16 mouse cellular contexts compared by ENCODE assay signal in genomic region chr12:55983565-55984351, GRCm38 (mm10).
DNase-seq lines count a peak whose midpoint lies in the region; ATAC-seq and TF ChIP-seq lines count a peak whose summit lies in the region.
"Had no signal": no experiment of that assay in that cellular context is flagged by ENCODE, and none has a peak within 500 bp of the region (broad histone marks: within the 10 kb centered on the region; RNA-seq: fewer than 3 reads in every experiment).

No protein-coding gene starts in this region.

- H3K27ac ChIP-seq in forebrain, embryonic 13.5 days: peak overlapping the region; percentile 57; the same call in 1 of the 2 replicates
- no peak overlapping the region for H3K27ac ChIP-seq in hindbrain, postnatal 0 days
- H3K27ac ChIP-seq in neural tube, embryonic 14.5 days (ENCODE audit: low read depth, low read length): no peak overlapping the region

- 8% methylated on average over 11 of the region's 11 CpGs for WGBS in forebrain, embryonic 13.5 days
- WGBS in hindbrain, postnatal 0 days: 9% methylated on average over 11 of the region's 11 CpGs
- WGBS in neural tube, embryonic 14.5 days: 22% methylated on average over 11 of the region's 11 CpGs

- H3K4me3 ChIP-seq in forebrain, embryonic 13.5 days: 0 out of 2 replicates have a peak overlapping the region, but pooled peaks have one; percentile 3
- H3K4me3 ChIP-seq in hindbrain, postnatal 0 days (ENCODE audit: low read length): no peak overlapping the region
- H3K4me3 ChIP-seq in neural tube, embryonic 14.5 days (ENCODE audit: low read depth, low read length): no peak overlapping the region
- H3K4me3 ChIP-seq: erythroblast, embryonic 14.5 days; megakaryocyte, embryonic 14.5 days had no signal

- TF ChIP-seq CTCF in hindbrain, postnatal 0 days (IDR thresholded peaks at IDR 0.05; ENCODE audit: low read depth): no peak

- H3K27me3 ChIP-seq in forebrain, embryonic 13.5 days: peaks cover 46% of the 10 kb centered on the region
- H3K27me3 ChIP-seq in hindbrain, postnatal 0 days (ENCODE audit: insufficient read depth, low read length): no peaks in the 10 kb centered on the region
- no peaks in the 10 kb centered on the region for H3K27me3 ChIP-seq in neural tube, embryonic 14.5 days (ENCODE audit: control insufficient read depth, insufficient read depth, low read length)
- H3K27me3 ChIP-seq: megakaryocyte, embryonic 14.5 days had no signal

- DNase-seq in frontal cortex, postnatal 36 days (ENCODE audit: low spot score in 2 of 2): peak; percentile 4 to 7
- no peak for DNase-seq in frontal cortex, adult 2 months (ENCODE audit: extremely low spot score in 1 of 2, low spot score in 1 of 2)
- DNase-seq in hindbrain, postnatal 0 days (ENCODE audit: low spot score): peak; percentile 41
- DNase-seq in natural killer cell, adult 2 months (ENCODE audit: low spot score in 2 of 2): no peak
- DNase-seq in ovary, postnatal 36 days (ENCODE audit: low spot score): no peak
- no peak for DNase-seq in heart, adult 18-20 months
- DNase-seq: B cell, adult 2 months; heart, postnatal 14 days; kidney, adult 8-10 months; lung, adult 2 months; thymus, postnatal 4 days had no signal

- peaks cover 16% of the 10 kb centered on the region for H3K4me1 ChIP-seq in forebrain, embryonic 13.5 days
- H3K4me1 ChIP-seq in hindbrain, postnatal 0 days (ENCODE audit: insufficient read depth, low read length): no peaks in the 10 kb centered on the region
- peaks cover 7% of the 10 kb centered on the region; the same call in 1 of the 2 replicates for H3K4me1 ChIP-seq in neural tube, embryonic 14.5 days (ENCODE audit: control insufficient read depth, insufficient read depth, low read length)
- H3K4me1 ChIP-seq: megakaryocyte, embryonic 14.5 days had no signal

- no peaks in the 10 kb centered on the region for H3K36me3 ChIP-seq in forebrain, embryonic 13.5 days (ENCODE audit: poor library complexity, severe bottlenecking)
- H3K36me3 ChIP-seq in hindbrain, postnatal 0 days (ENCODE audit: insufficient read depth, low read length): no peaks in the 10 kb centered on the region
- no peaks in the 10 kb centered on the region for H3K36me3 ChIP-seq in neural tube, embryonic 14.5 days (ENCODE audit: control insufficient read depth, insufficient read depth, low read length)
- H3K36me3 ChIP-seq: G1E had no signal

- H3K4me2 ChIP-seq in forebrain, embryonic 13.5 days: peak overlapping the region; percentile 44
- peak overlapping the region; percentile 42 for H3K4me2 ChIP-seq in hindbrain, postnatal 0 days (ENCODE audit: low read depth, low read length)
- H3K4me2 ChIP-seq in neural tube, embryonic 14.5 days (ENCODE audit: low read depth, low read length): peak overlapping the region; percentile 31; the same call in 1 of the 2 replicates

- 0 out of 2 replicates have a peak, but pooled peaks cover 4% of the 10 kb centered on the region for H3K9me3 ChIP-seq in forebrain, embryonic 13.5 days (replicated peaks)
- H3K9me3 ChIP-seq in hindbrain, postnatal 0 days (ENCODE audit: low read length): no peaks in the 10 kb centered on the region
- H3K9me3 ChIP-seq in neural tube, embryonic 14.5 days (ENCODE audit: control insufficient read depth, low read length): no peaks in the 10 kb centered on the region
- H3K9me3 ChIP-seq: G1E had no signal

- peak; percentile 93 for ATAC-seq in forebrain, embryonic 13.5 days
- ATAC-seq in hindbrain, postnatal 0 days: peak; percentile 55; the same call in 1 of the 2 replicates
- peak; percentile 58; the same call in 1 of the 2 replicates for ATAC-seq in neural tube, embryonic 14.5 days (ENCODE audit: low read depth)

- no peak overlapping the region for H3K9ac ChIP-seq in forebrain, embryonic 13.5 days
- H3K9ac ChIP-seq in hindbrain, postnatal 0 days (replicated peaks; ENCODE audit: low read length): no peak overlapping the region
- H3K9ac ChIP-seq in neural tube, embryonic 14.5 days (replicated peaks; ENCODE audit: low read depth, low read length): no peak overlapping the region

Comparison
In these comparisons a context has a peak if more than half of its experiments do, and no peak if none do; other contexts are left out.
1. DNase-seq: peak in frontal cortex, postnatal 36 days (2 of 2) and hindbrain, postnatal 0 days (single experiment); none in frontal cortex, adult 2 months (0 of 2), natural killer cell, adult 2 months (0 of 2), ovary, postnatal 36 days (single experiment) and heart, adult 18-20 months (0 of 2).
2. Peak in every context shown above with its lines, with median percentiles within 50 percentile points of each other: ATAC-seq and H3K4me2 ChIP-seq.